Mouse (Mus musculus): Measurements from ENCODE around the gene Cldn3.

DNA sequence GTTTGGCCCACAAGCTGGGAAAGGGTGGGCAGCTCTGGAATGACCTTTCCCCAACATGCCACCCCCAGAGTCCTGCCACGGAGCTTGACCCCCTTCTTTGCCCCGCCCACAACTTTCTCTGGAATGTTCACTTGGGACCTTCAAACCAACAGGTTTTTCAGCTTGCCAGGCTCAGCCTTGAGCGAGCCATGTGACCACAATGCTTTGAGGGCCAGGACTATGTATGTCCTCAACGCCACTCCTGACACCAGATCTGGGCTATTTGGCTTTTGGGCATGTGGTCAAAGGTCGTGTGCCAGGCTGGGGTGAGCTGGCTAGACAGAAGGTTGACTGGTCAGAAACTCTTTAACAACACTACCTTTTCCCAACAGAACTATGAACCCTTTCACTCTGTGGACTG, 16.1 kb downstream of the Cldn3 start:
- TF ChIP-seq CTCF (IDR thresholded peaks at IDR 0.05; ENCODE audit: control insufficient read depth, insufficient read depth, insufficient read length) (no peak), MAX (IDR thresholded peaks at IDR 0.05) (no peak), MYOD1 (IDR thresholded peaks at IDR 0.05; ENCODE audit: control insufficient read depth, insufficient read length, low read depth) (no peak), CEBPB (IDR thresholded peaks at IDR 0.05; ENCODE audit: low read depth) (no peak)
